Mouse (Mus musculus) brain, embryonic 14.5 days (tissue): ENCODE measurements around the gene Osbpl11.
"Not testable (repeated sequence)": the region's sequence is repeated elsewhere in the genome, so short reads cannot be mapped to it uniquely, and the experiment has no call there.

Experiments
- CTCF ChIP-seq: fragments of 200-500 bp; IDR thresholded peaks from 2 replicates; pipeline ENCODE4 v1.5.1; 2012; ENCODE audit warnings: inconsistent platforms, mild to moderate bottlenecking, moderate library complexity, borderline replicate concordance; ENCODE audit not compliant: insufficient read depth, insufficient read length; ENCODE audit errors: extremely low read depth
- POLR2A ChIP-seq: fragments of 200-500 bp; IDR thresholded peaks from 2 replicates; pipeline ENCODE4 v1.6.1; 2012; ENCODE audit warnings: mild to moderate bottlenecking, inconsistent platforms, borderline replicate concordance; ENCODE audit not compliant: poor library complexity, insufficient read depth, insufficient read length, severe bottlenecking; ENCODE audit errors: extremely low read depth

GRCm38 (mm10) chr16:33150875-33151274 is 34.0 kb upstream of the Osbpl11 start:
- TF ChIP-seq POLR2A, CTCF: not testable (repeated sequence)
